Mouse (Mus musculus) A20 (cell line): ENCODE results near the gene Slc4a1ap.

Experiments used
- DNase-seq: peaks from one replicate; pipeline ENCODE4 v3.0.0-alpha.2; 2011; ENCODE audit warnings: low read depth, low spot score

The Slc4a1ap gene

GRCm38 (mm10) chr5:31603766-31604165 lies 77.0 kb downstream of the Slc4a1ap start:
- DNase-seq = no peak

- DNase-seq = no peak
Measured at GRCm38 (mm10) chr5:31606151-31606550, 79.4 kb downstream of the Slc4a1ap start.
